Mouse (Mus musculus): ENCODE results near the gene Plekha5.

The Plekha5 gene

GRCm38 (mm10) chr6:140611893-140612473 lies 188.1 kb downstream of the Plekha5 start:
- no peak for DNase-seq (ENCODE audit: low read depth)

GRCm38 (mm10) chr6:140613822-140614221 lies 190.0 kb downstream of the Plekha5 start:
- no peak for DNase-seq (ENCODE audit: low read depth)

- DNase-seq (ENCODE audit: low read depth): no peak
Measured at GRCm38 (mm10) chr6:140614711-140615110, 190.9 kb downstream of the Plekha5 start.

GRCm38 (mm10) chr6:140620531-140621349 lies 196.9 kb downstream of the Plekha5 start:
- DNase-seq (ENCODE audit: low read depth): no peak

- no peak for DNase-seq (ENCODE audit: low read depth)
Measured at GRCm38 (mm10) chr6:140621622-140622021, 197.8 kb downstream of the Plekha5 start.

- DNase-seq (ENCODE audit: low read depth): no peak
Measured at GRCm38 (mm10) chr6:140622391-140623225, 198.8 kb downstream of the Plekha5 start, which contains the start of gene Aebp2. Aebp2 (plus strand) TSS chr6:140622663.

GRCm38 (mm10) chr6:140623226-140624095 lies 199.6 kb downstream of the Plekha5 start:
- peak; percentile 75 for DNase-seq (ENCODE audit: low read depth)

- peak; percentile 19 for DNase-seq (ENCODE audit: low read depth)
Measured at GRCm38 (mm10) chr6:140624096-140625051, 200.5 kb downstream of the Plekha5 start.

GRCm38 (mm10) chr6:140629176-140629859 lies 205.5 kb downstream of the Plekha5 start:
- no peak for DNase-seq (ENCODE audit: low read depth)

- DNase-seq (ENCODE audit: low read depth): no peak
Measured at GRCm38 (mm10) chr6:140630306-140630705, 206.5 kb downstream of the Plekha5 start.

GRCm38 (mm10) chr6:140633616-140634015 lies 209.8 kb downstream of the Plekha5 start:
- DNase-seq (ENCODE audit: low read depth): no peak

- DNase-seq (ENCODE audit: low read depth): no peak
Measured at GRCm38 (mm10) chr6:140636290-140636689, 212.4 kb downstream of the Plekha5 start.

GRCm38 (mm10) chr6:140642010-140642409 lies 218.2 kb downstream of the Plekha5 start:
- no peak for DNase-seq (ENCODE audit: low read depth)

- no peak for DNase-seq (ENCODE audit: low read depth)
Measured at GRCm38 (mm10) chr6:140642655-140643054, 218.8 kb downstream of the Plekha5 start.

GRCm38 (mm10) chr6:140645931-140646330 lies 222.1 kb downstream of the Plekha5 start:
- DNase-seq (ENCODE audit: low read depth): no peak

Measured in c-Kit-positive CD71-positive TER-119-negative erythroid progenitor cells, embryonic 14.5 days (primary cell).